Mouse (Mus musculus) G1E (cell line): ENCODE results near the gene Ddr1. TPM values are rescaled to one million over a fixed set of nuclear protein-coding genes. Genes with fewer than 3 reads are reported as not detected.
A peak's percentile ranks its signal among the peaks of the same experiment; 100 is the strongest.

Experiments used
- ATAC-seq: 2 replicates; pipeline ENCODE4 v1.8.0; 2016; ENCODE audit warnings: mild to moderate bottlenecking; ENCODE audit not compliant: insufficient number of reproducible peaks, poor library complexity, low FRiP score, severe bottlenecking; ENCODE audit errors: extremely low read depth
- DNase-seq: peaks from one replicate; pipeline ENCODE4 v3.0.0; 2012; ENCODE audit warnings: low spot score
- H3K27me3 ChIP-seq: 2 replicates; pipeline ENCODE4 v1.6.1; 2012; ENCODE audit warnings: mild to moderate bottlenecking, low read length, inconsistent platforms; ENCODE audit not compliant: insufficient read depth
- H3K36me3 ChIP-seq: replicated peaks from 2 replicates; pipeline ENCODE3; 2012; ENCODE audit warnings: mild to moderate bottlenecking, inconsistent platforms
- H3K4me1 ChIP-seq: 2 replicates; pipeline ENCODE4 v1.6.1; 2012; ENCODE audit warnings: low read depth, low read length, inconsistent platforms, mixed read lengths; ENCODE audit not compliant: insufficient read depth
- H3K4me3 ChIP-seq: 2 replicates; pipeline ENCODE4 v1.5.1; 2012; ENCODE audit warnings: low read depth, mild to moderate bottlenecking, inconsistent platforms, low read length, moderate library complexity, mixed read lengths
- H3K9me3 ChIP-seq: replicated peaks from 2 replicates; pipeline ENCODE4 v1.6.1; 2012; ENCODE audit warnings: inconsistent platforms
- CTCF ChIP-seq: IDR thresholded peaks from 2 replicates; pipeline ENCODE4 v1.5.1; 2012; ENCODE audit warnings: low read depth, low read length, inconsistent platforms, mixed read lengths
- GATA1 ChIP-seq: IDR thresholded peaks from 2 replicates; pipeline ENCODE4 v1.6.1; 2012; ENCODE audit warnings: borderline replicate concordance, low read length, inconsistent platforms, mixed read lengths
- GATA2 ChIP-seq: IDR thresholded peaks from 2 replicates; pipeline ENCODE4 v1.6.1; 2012; ENCODE audit warnings: low read depth, low read length, inconsistent platforms, borderline replicate concordance
- POLR2AphosphoS5 ChIP-seq: IDR thresholded peaks from 2 replicates; pipeline ENCODE4 v1.6.1; 2012; ENCODE audit warnings: low read depth, low read length, inconsistent platforms; ENCODE audit not compliant: insufficient replicate concordance
- TAL1 ChIP-seq: conservative IDR thresholded peaks from 2 replicates; pipeline ENCODE4 v1.6.1; 2012; ENCODE audit warnings: low read depth, low read length, inconsistent platforms, mixed read lengths
- polyA plus RNA-seq: library from polyadenylated mRNA; stranded (reverse); fragments of >175 nt; gene quantifications from 2 replicates; pipeline ENCODE4 v1.2.3, GENCODE M21; 2012
- total RNA-seq, 2 experiments: library from RNA; stranded (forward) in 1 of 2; stranded (reverse) in 1 of 2; fragments of 200-1000 nt in 1 of 2; fragments of >200 nt in 1 of 2; fragmentation: Nextera tagmentation in 1 of 2; gene quantifications; 2 replicates each; pipeline ENCODE4 v1.2.3; 2014 to 2017

Gene Ddr1
- total and polyA plus RNA-seq, 3 experiments, result 0.04 TPM; not detected in 2

- Histone ChIP-seq H3K36me3 (no peaks in the 10 kb centered on the region), H3K4me3 (no peak overlapping the region)
- no peak for ATAC-seq
These were observed 2.4 kb downstream of the Ddr1 start for GRCm38 (mm10) chr17:35701978-35702461.

GRCm38 (mm10) chr17:35701203-35701977 lies 3.0 kb downstream of the Ddr1 start:
- Histone ChIP-seq H3K9me3 (no peaks in the 10 kb centered on the region), H3K36me3 (no peaks in the 10 kb centered on the region), H3K4me3 (no peak overlapping the region), H3K4me1 (peaks cover 23% of the 10 kb centered on the region), H3K27me3 (peaks cover 74% of the 10 kb centered on the region)
- TF ChIP-seq TAL1, result no peak
- TF ChIP-seq POLR2AphosphoS5, result no peak
- no peak for TF ChIP-seq GATA1
- TF ChIP-seq CTCF, result no peak
- no peak for TF ChIP-seq GATA2
- DNase-seq, result no peak
- ATAC-seq, result no peak

More at GRCm38 (mm10) chr17:35701978-35702461, 2.4 kb downstream of the Ddr1 start:
- Histone ChIP-seq H3K4me1 (peaks cover 23% of the 10 kb centered on the region), H3K27me3 (peaks cover 73% of the 10 kb centered on the region), H3K9me3 (no peaks in the 10 kb centered on the region)
- DNase-seq, result no peak
- TF ChIP-seq CTCF (no peak), TAL1 (no peak), POLR2AphosphoS5 (no peak), GATA1 (no peak), GATA2 (no peak)

- ATAC-seq (no peak), DNase-seq (no peak)
- Histone ChIP-seq H3K4me1 (peaks cover 23% of the 10 kb centered on the region), H3K4me3 (peak overlapping the region; percentile 54; the same call in 1 of the 2 replicates), H3K36me3 (no peaks in the 10 kb centered on the region), H3K9me3 (no peaks in the 10 kb centered on the region), H3K27me3 (peaks cover 74% of the 10 kb centered on the region)
- TF ChIP-seq CTCF (no peak), POLR2AphosphoS5 (no peak), TAL1 (no peak), GATA2 (no peak), GATA1 (no peak)
These were observed 4.0 kb downstream of the Ddr1 start for GRCm38 (mm10) chr17:35700371-35700961.

GRCm38 (mm10) chr17:35699919-35700318 lies 4.5 kb downstream of the Ddr1 start:
- Histone ChIP-seq H3K27me3 (peaks cover 69% of the 10 kb centered on the region), H3K4me1 (peaks cover 22% of the 10 kb centered on the region), H3K4me3 (no peak overlapping the region), H3K9me3 (no peaks in the 10 kb centered on the region), H3K36me3 (no peaks in the 10 kb centered on the region)
- ATAC-seq (no peak), DNase-seq (no peak)
- TF ChIP-seq CTCF, result no peak
- no peak for TF ChIP-seq GATA1
- TF ChIP-seq POLR2AphosphoS5, result no peak
- no peak for TF ChIP-seq TAL1
- no peak for TF ChIP-seq GATA2

DNA sequence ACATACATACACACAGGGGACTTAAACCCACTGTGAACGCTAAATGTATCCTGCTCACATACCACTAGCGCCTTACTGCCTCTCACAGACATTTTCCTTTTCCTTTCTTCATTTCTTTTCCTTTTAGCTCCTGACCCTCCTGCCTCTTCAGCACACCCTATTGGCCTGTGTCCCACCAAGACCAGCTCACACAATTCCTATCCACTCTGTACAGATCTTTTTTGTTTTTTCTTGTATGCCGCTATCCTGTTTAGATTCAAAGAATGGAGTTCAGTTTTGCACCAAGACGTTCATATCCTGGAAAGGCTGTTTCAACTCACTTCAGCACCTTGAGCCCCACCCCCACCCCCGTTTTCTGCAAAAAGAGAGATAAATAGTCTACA lies 5.9 kb downstream of the Ddr1 start:
- ATAC-seq (no peak), DNase-seq (no peak)
- H3K36me3 ChIP-seq, result no peaks in the 10 kb centered on the region
- no peaks in the 10 kb centered on the region for H3K9me3 ChIP-seq
- TF ChIP-seq GATA2 (no peak), CTCF (no peak), POLR2AphosphoS5 (no peak), TAL1 (no peak), GATA1 (no peak)
- peaks cover 57% of the 10 kb centered on the region for H3K27me3 ChIP-seq
- no peak overlapping the region for H3K4me3 ChIP-seq
- peaks cover 11% of the 10 kb centered on the region for H3K4me1 ChIP-seq

GRCm38 (mm10) chr17:35697759-35698500 lies 6.5 kb downstream of the Ddr1 start:
- H3K4me3 ChIP-seq, result no peak overlapping the region
- peaks cover 11% of the 10 kb centered on the region for H3K4me1 ChIP-seq
- H3K9me3 ChIP-seq, result no peaks in the 10 kb centered on the region
- TF ChIP-seq CTCF, result no peak
- no peak for TF ChIP-seq TAL1
- TF ChIP-seq GATA1, result no peak
- TF ChIP-seq POLR2AphosphoS5, result no peak
- no peak for TF ChIP-seq GATA2
- no peak for DNase-seq
- H3K36me3 ChIP-seq, result no peaks in the 10 kb centered on the region
- peaks cover 57% of the 10 kb centered on the region for H3K27me3 ChIP-seq
- ATAC-seq, result no peak
